Mouse (Mus musculus): ENCODE data around the gene Wipf1.

Wipf1 gene

GRCm38 (mm10) chr2:73385641-73386355, 143.7 kb downstream of the Wipf1 start:
- no peak for DNase-seq (ENCODE audit: low spot score)

- DNase-seq (ENCODE audit: low spot score), result no peak
Observed at GRCm38 (mm10) chr2:73385172-73385571, 144.4 kb downstream of the Wipf1 start.

- DNase-seq (ENCODE audit: low spot score), result no peak
Observed at GRCm38 (mm10) chr2:73380298-73380975, 149.1 kb downstream of the Wipf1 start.

- no peak for DNase-seq (ENCODE audit: low spot score)
Observed at GRCm38 (mm10) chr2:73379656-73380055, 149.9 kb downstream of the Wipf1 start.

Data from urinary bladder, postnatal 14 days (tissue).